Mouse (Mus musculus) CH12.LX (cell line): ENCODE data around the gene Eif3k. TPM values are rescaled to one million over a fixed set of nuclear protein-coding genes. Genes with fewer than 3 reads are reported as not detected.

Experiments used
- DNase-seq: peaks from one replicate; pipeline ENCODE4 v3.0.0-alpha.2; 2013; ENCODE audit errors: extremely low read depth
- H3K27ac ChIP-seq: 2 replicates; pipeline ENCODE4 v1.5.1; 2012; ENCODE audit warnings: low read depth, mild to moderate bottlenecking, control low read depth, moderate library complexity; ENCODE audit not compliant: insufficient read depth
- H3K27me3 ChIP-seq: replicated peaks from 2 replicates; pipeline ENCODE3; 2012; ENCODE audit warnings: inconsistent platforms
- H3K36me3 ChIP-seq, 2 experiments: replicated peaks in 1 of 2; 2 replicates each; pipeline versions ENCODE3 to v1.6.1; 2012; ENCODE audit warnings: inconsistent platforms in 1 of 2, low read length in 1 of 2, mild to moderate bottlenecking in 1 of 2, mixed read lengths in 1 of 2, moderate library complexity in 1 of 2; ENCODE audit not compliant: control insufficient read depth in 1 of 2, insufficient read depth in 1 of 2
- H3K4me1 ChIP-seq, 2 experiments: 2 replicates each; pipeline ENCODE4 v1.6.1; 2012; ENCODE audit warnings: inconsistent platforms in 1 of 2, moderate library complexity in 1 of 2; ENCODE audit not compliant: insufficient read depth in 2 of 2, control insufficient read depth in 1 of 2
- H3K4me2 ChIP-seq: 2 replicates; pipeline ENCODE4 v1.6.1; 2012; ENCODE audit warnings: low read depth, mild to moderate bottlenecking, control low read depth; ENCODE audit not compliant: poor library complexity, insufficient read depth, severe bottlenecking
- H3K4me3 ChIP-seq, 3 experiments: fragments of 150-350 bp in 1 of 3; sonication (generic) in 1 of 3; replicated peaks in 1 of 3; 2 replicates each; pipeline versions ENCODE3 to v1.5.1; 2011 to 2012; ENCODE audit warnings: low read depth in 2 of 3, low read length in 2 of 3, mild to moderate bottlenecking in 2 of 3, moderate library complexity in 2 of 3, control low read depth in 1 of 3, improper control_type of control experiment in 1 of 3, inconsistent platforms in 1 of 3, mixed read lengths in 1 of 3; ENCODE audit not compliant: poor library complexity in 1 of 3
- H3K79me2 ChIP-seq: replicated peaks from 2 replicates; pipeline ENCODE4 v1.6.1; 2012; ENCODE audit warnings: mild to moderate bottlenecking, moderate library complexity; ENCODE audit not compliant: control insufficient read depth, poor library complexity, insufficient read depth, severe bottlenecking; ENCODE audit errors: extremely low read depth
- H3K9ac ChIP-seq: 2 replicates; pipeline ENCODE4 v1.6.1; 2012; ENCODE audit warnings: low read depth, mild to moderate bottlenecking, control low read depth, moderate library complexity; ENCODE audit not compliant: insufficient read depth
- H3K9me3 ChIP-seq: replicated peaks from 2 replicates; pipeline ENCODE3; 2012; ENCODE audit warnings: low read length, inconsistent platforms, mixed read lengths
- CHD1 ChIP-seq: IDR thresholded peaks from 2 replicates; pipeline ENCODE4 v1.6.1; 2012; ENCODE audit warnings: low read depth, low read length, improper control_type of control experiment, inconsistent platforms
- CHD2 ChIP-seq: IDR thresholded peaks from 2 replicates; pipeline ENCODE4 v1.6.1; 2011; ENCODE audit warnings: low read length, improper control_type of control experiment
- CTCF ChIP-seq, 2 experiments: IDR thresholded peaks in 1 of 2; conservative IDR thresholded peaks in 1 of 2; 2 replicates each; pipeline ENCODE4 v1.5.1; 2011 to 2012; ENCODE audit warnings: low read depth in 2 of 2, low read length in 2 of 2, improper control_type of control experiment in 1 of 2, inconsistent platforms in 1 of 2, mild to moderate bottlenecking in 1 of 2, moderate library complexity in 1 of 2
- E2F4 ChIP-seq: IDR thresholded peaks from 2 replicates; pipeline ENCODE4 v1.6.1; 2011; ENCODE audit warnings: low read depth, low read length, improper control_type of control experiment; ENCODE audit not compliant: insufficient replicate concordance
- EP300 ChIP-seq: IDR thresholded peaks from 2 replicates; pipeline ENCODE4 v1.6.1; 2011; ENCODE audit warnings: low read length, improper control_type of control experiment
- ETS1 ChIP-seq: conservative IDR thresholded peaks from 2 replicates; pipeline ENCODE4 v1.6.1; 2012; ENCODE audit warnings: low read depth, mild to moderate bottlenecking, inconsistent platforms, low read length, improper control_type of control experiment, moderate library complexity
- GABPA ChIP-seq: IDR thresholded peaks from 2 replicates; pipeline ENCODE4 v1.6.1; 2012; ENCODE audit warnings: low read depth, low read length, improper control_type of control experiment, inconsistent platforms; ENCODE audit not compliant: insufficient replicate concordance
- HCFC1 ChIP-seq: IDR thresholded peaks from 2 replicates; pipeline ENCODE4 v1.6.1; 2012; ENCODE audit warnings: low read depth, mild to moderate bottlenecking, inconsistent platforms, low read length, improper control_type of control experiment
- JUN ChIP-seq: IDR thresholded peaks from 2 replicates; pipeline ENCODE4 v1.6.1; 2011; ENCODE audit warnings: low read depth, mild to moderate bottlenecking, low read length, improper control_type of control experiment, moderate library complexity; ENCODE audit not compliant: insufficient read depth
- JUND ChIP-seq: conservative IDR thresholded peaks from 2 replicates; pipeline ENCODE4 v1.6.1; 2011; ENCODE audit warnings: low read depth, low read length, improper control_type of control experiment
- KAT2A ChIP-seq: IDR thresholded peaks from 2 replicates; pipeline ENCODE4 v1.6.1; 2012; ENCODE audit warnings: low read length, improper control_type of control experiment, inconsistent platforms; ENCODE audit not compliant: insufficient replicate concordance
- MAX ChIP-seq: IDR thresholded peaks from 2 replicates; pipeline ENCODE4 v1.6.1; 2011; ENCODE audit warnings: low read length, improper control_type of control experiment
- MEF2A ChIP-seq: IDR thresholded peaks from 2 replicates; pipeline ENCODE4 v1.6.1; 2014; ENCODE audit warnings: low read depth, mild to moderate bottlenecking, inconsistent platforms, low read length, improper control_type of control experiment, borderline replicate concordance
- MXI1 ChIP-seq: IDR thresholded peaks from 2 replicates; pipeline ENCODE4 v1.6.1; 2011; ENCODE audit warnings: mild to moderate bottlenecking, low read depth, low read length, improper control_type of control experiment
- NELFE ChIP-seq: IDR thresholded peaks from 2 replicates; pipeline ENCODE4 v1.6.1; 2011; ENCODE audit warnings: low read depth, low read length, improper control_type of control experiment
- NRF1 ChIP-seq: IDR thresholded peaks from 2 replicates; pipeline ENCODE4 v1.6.1; 2014; ENCODE audit warnings: low read depth, mild to moderate bottlenecking, inconsistent platforms, low read length, improper control_type of control experiment, moderate library complexity
- PAX5 ChIP-seq: IDR thresholded peaks from 2 replicates; pipeline ENCODE4 v1.6.1; 2012; ENCODE audit warnings: low read length, inconsistent platforms, mixed read lengths
- POLR2AphosphoS2 ChIP-seq: IDR thresholded peaks from 2 replicates; pipeline ENCODE4 v1.6.1; 2011; ENCODE audit warnings: low read depth, low read length, improper control_type of control experiment
- RAD21 ChIP-seq: IDR thresholded peaks from 2 replicates; pipeline ENCODE4 v1.6.1; 2011; ENCODE audit warnings: low read depth, mild to moderate bottlenecking, low read length, improper control_type of control experiment, moderate library complexity
- RCOR1 ChIP-seq: conservative IDR thresholded peaks from 2 replicates; pipeline ENCODE4 v1.6.1; 2012; ENCODE audit warnings: low read depth, mild to moderate bottlenecking, inconsistent platforms, low read length, improper control_type of control experiment
- SIN3A ChIP-seq: IDR thresholded peaks from 2 replicates; pipeline ENCODE4 v1.6.1; 2012; ENCODE audit warnings: low read length, improper control_type of control experiment, inconsistent platforms
- SMC3 ChIP-seq: IDR thresholded peaks from 2 replicates; pipeline ENCODE4 v1.6.1; 2011; ENCODE audit warnings: low read depth, low read length, improper control_type of control experiment
- UBTF ChIP-seq: IDR thresholded peaks from 2 replicates; pipeline ENCODE4 v1.6.1; 2012; ENCODE audit warnings: low read depth, mild to moderate bottlenecking, inconsistent platforms, low read length, improper control_type of control experiment, moderate library complexity
- USF2 ChIP-seq: conservative IDR thresholded peaks from 2 replicates; pipeline ENCODE4 v1.6.1; 2011; ENCODE audit warnings: low read depth, low read length, improper control_type of control experiment
- ZC3H11A ChIP-seq: IDR thresholded peaks from 2 replicates; pipeline ENCODE4 v1.6.1; 2012; ENCODE audit warnings: low read depth, mild to moderate bottlenecking, inconsistent platforms, low read length, improper control_type of control experiment
- ZMIZ1 ChIP-seq: IDR thresholded peaks from 2 replicates; pipeline ENCODE4 v1.6.1; 2012; ENCODE audit warnings: low read depth, mild to moderate bottlenecking, inconsistent platforms, low read length, improper control_type of control experiment
- dilution Hi-C: fragments of 300-500 bp; cut with MboI; formaldehyde crosslinking; loops from 2 replicates; pipeline ENCODE4 v1.14.3; 2020; ENCODE audit warnings: low sequenced_read_pairs; ENCODE audit not compliant: extremely low pct_unique_long_range_greater_than_20kb, extremely low pct_ligation_motif_present
- in situ Hi-C: fragments of 300-500 bp; cut with MboI; formaldehyde crosslinking; loops from 3 replicates; pipeline ENCODE4 v1.14.3; 2019; ENCODE audit warnings: low sequenced_read_pairs, low pct_ligation_motif_present, low pct_unique_long_range_greater_than_20kb, mixed read lengths
- polyA plus RNA-seq: library from polyadenylated mRNA; unstranded; fragments of >175 nt; gene quantifications from 2 replicates; pipeline ENCODE4 v1.2.1, GENCODE M21; 2012; ENCODE audit warnings: low read depth; ENCODE audit not compliant: insufficient read length
- total RNA-seq, 2 experiments: library from RNA; depleted of rRNA; stranded (reverse); fragments of 300-350 nt in 1 of 2; fragments of >200 nt in 1 of 2; gene quantifications; 2 replicates each; pipeline ENCODE4 v1.2.3; 2012 to 2014

Eif3k gene
- total and polyA plus RNA-seq, 3 experiments, result 513 to 658 (median 584) TPM

DNA sequence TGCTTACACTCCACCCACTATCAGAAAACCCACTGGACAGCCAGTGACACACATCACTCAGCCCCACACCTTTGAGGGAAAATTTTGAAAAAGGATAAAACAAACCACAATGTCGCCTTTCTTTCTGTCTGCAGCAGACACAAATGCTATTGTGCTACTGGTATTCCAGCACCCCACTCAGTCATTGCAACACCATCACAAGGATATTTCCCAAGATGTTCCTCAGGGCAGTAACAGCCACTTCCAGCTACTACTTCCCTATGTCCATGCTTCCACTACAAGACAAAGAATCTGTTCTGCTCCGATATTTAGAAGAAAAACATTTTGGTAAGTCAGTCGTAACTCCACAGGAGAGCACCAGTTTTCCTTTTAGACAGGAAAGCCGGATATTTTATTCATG lies 26.9 kb downstream of the Eif3k start:
- Histone ChIP-seq H3K9me3 (no peaks in the 10 kb centered on the region), H3K36me3 (peaks cover 3 to 45% of the 10 kb centered on the region in 2 experiments), H3K4me3 (no peak overlapping the region), H3K79me2 (peaks cover 62% of the 10 kb centered on the region), H3K4me2 (no peak overlapping the region), H3K4me1 (peaks cover 8 to 81% of the 10 kb centered on the region in 2 experiments), H3K27ac (no peak overlapping the region), H3K9ac (no peak overlapping the region), H3K27me3 (no peaks in the 10 kb centered on the region)
- DNase-seq, result no peak
- dilution Hi-C loops, result no loop called here
- no peak for TF ChIP-seq RAD21
- no peak for TF ChIP-seq RCOR1
- TF ChIP-seq JUND, result no peak
- no peak for TF ChIP-seq ZC3H11A
- TF ChIP-seq GABPA, result no peak
- no peak for TF ChIP-seq POLR2AphosphoS2
- no peak for TF ChIP-seq SMC3
- TF ChIP-seq NRF1, result no peak
- no peak for TF ChIP-seq NELFE
- TF ChIP-seq MEF2A, result no peak
- no peak for TF ChIP-seq EP300
- no peak for TF ChIP-seq MXI1
- no peak for TF ChIP-seq ZMIZ1
- no peak for TF ChIP-seq MAX
- no peak for TF ChIP-seq CHD2
- in situ Hi-C loops, result no loop called here

DNA sequence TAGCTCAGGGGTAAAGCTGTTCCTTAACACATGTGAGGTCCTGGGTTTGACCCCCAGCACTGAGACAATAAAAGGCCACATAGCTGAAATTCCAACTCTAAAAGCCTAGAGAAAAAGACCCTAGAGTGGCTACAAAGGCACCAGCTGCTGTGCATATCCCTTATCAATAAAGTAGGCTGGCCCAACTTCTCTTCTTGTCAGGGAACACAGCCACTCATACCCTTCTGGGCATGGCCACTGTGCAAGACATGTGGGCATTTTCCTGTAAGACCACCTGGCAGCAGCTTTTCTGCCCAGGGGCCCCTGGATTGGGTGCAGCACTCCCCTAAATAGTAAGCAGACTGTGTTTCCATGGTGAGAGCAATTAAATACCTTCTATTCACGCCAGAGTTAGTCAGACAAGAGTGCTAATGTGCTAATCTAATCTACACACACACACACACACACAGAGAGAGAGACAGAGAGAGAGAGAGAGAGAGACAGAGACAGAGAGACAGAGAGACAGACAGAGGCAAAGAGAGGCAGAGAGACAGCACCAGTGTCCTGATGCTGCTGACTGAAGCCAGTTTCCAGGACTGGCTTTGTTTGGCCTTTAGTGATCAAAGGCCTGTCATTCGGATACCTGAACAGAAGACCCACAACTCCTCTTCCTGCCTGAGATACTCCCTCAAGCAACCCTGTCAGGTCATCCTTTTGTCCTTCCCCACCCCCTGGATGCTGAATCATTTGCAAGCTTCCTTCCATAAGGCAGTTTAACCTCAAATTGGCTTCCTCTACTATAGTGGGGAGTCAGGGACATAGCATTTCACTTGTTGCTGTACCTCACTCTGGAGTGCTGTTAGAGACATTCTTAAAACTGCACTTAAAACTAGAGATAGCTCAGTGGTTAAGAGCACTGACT lies 27.9 kb downstream of the Eif3k start:
- Histone ChIP-seq H3K4me1 (peaks cover 2 to 81% of the 10 kb centered on the region in 2 experiments; a peak in 3 of 4 replicates), H3K36me3 (peaks cover 3 to 56% of the 10 kb centered on the region in 2 experiments), H3K4me2 (no peak overlapping the region)
- DNase-seq, result no peak
- dilution Hi-C loops, result no loop called here
- TF ChIP-seq USF2, result no peak
- TF ChIP-seq NELFE, result no peak
- TF ChIP-seq ZMIZ1, result no peak
- TF ChIP-seq E2F4, result no peak
- no peak for TF ChIP-seq JUN
- no peak for TF ChIP-seq ETS1
- no peak for TF ChIP-seq RAD21
- TF ChIP-seq MAX, result no peak
- TF ChIP-seq KAT2A, result no peak
- no peak for TF ChIP-seq POLR2AphosphoS2
- TF ChIP-seq SMC3, result no peak
- TF ChIP-seq PAX5, result no peak
- TF ChIP-seq CHD1, result no peak
- no peak for TF ChIP-seq SIN3A
- TF ChIP-seq HCFC1, result no peak
- TF ChIP-seq CTCF (conservative IDR thresholded peaks at IDR 0.05 in 1 of 2, IDR thresholded peaks at IDR 0.05 in 1 of 2; ENCODE audit: low read depth in 2 of 2, low read length in 2 of 2), result no peak
- TF ChIP-seq UBTF, result no peak
- TF ChIP-seq, all 38 proteins: peak for 0
- Histone ChIP-seq H3K9me3 (no peaks in the 10 kb centered on the region), H3K27ac (no peak overlapping the region), H3K9ac (no peak overlapping the region), H3K4me3 (no peak overlapping the region), H3K27me3 (no peaks in the 10 kb centered on the region), H3K79me2 (peaks cover 52% of the 10 kb centered on the region)
- in situ Hi-C loops, result no loop called here
